Mouse (Mus musculus) large intestine, adult 2 months (tissue): ENCODE data around the gene Epha3. TPM values are rescaled to one million over a fixed set of nuclear protein-coding genes. Genes with fewer than 3 reads are reported as not detected.

ENCODE experiments used
- DNase-seq: peaks from one replicate; pipeline ENCODE4 v3.0.0-alpha.2; 2012; ENCODE audit warnings: low read depth, low spot score
- WGBS: fragments of 180-500 bp; shearing (Covaris S2); methylation state at CpG from one replicate; pipeline ENCODE4 v1.1.7; 2018; 5-methylcytosine and 5-hydroxymethylcytosine counted together
- polyA plus RNA-seq: library from polyadenylated mRNA; depleted of rRNA; stranded (reverse); fragments of >200 nt; gene quantifications from 2 replicates; pipeline ENCODE4 v1.2.3, GENCODE M21; 2012; rRNA removed

Epha3 gene
- 0.14 and 0.23 TPM in 2 replicates for polyA plus RNA-seq

DNA sequence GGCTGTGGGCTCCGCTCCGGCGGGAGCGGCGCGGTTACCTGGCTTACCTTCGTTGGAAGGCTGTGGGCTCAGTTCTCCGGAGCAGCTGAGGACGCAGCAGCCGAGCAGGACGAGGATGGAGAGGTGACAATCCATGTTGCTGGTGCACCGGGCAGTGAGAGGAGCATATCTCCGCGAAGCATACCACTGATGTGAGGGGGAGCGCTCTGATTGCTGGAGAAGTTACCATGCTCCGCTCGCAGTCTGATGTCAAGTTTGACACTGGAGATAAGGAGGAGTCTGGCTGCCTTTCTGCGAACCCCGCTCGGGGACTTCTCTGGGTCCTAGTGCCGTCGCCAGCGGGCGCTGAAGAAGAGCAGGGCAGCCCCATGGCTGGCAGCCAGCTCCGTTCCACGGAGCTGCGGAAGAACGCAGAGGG, at the start of gene Epha3:
TSS of gene Epha3 (minus strand) at position 263 of the 418 bp plus-strand sequence.
- WGBS = 1% methylated on average over 28 of the region's 28 CpGs

GRCm38 (mm10) chr16:63903425-63903824, 39.5 kb upstream of the Epha3 start:
- no peak for DNase-seq
- 73% methylated on average over 13 of the region's 13 CpGs for WGBS

More for the DNA sequence above, at the start of gene Epha3:
- DNase-seq = no peak

DNA sequence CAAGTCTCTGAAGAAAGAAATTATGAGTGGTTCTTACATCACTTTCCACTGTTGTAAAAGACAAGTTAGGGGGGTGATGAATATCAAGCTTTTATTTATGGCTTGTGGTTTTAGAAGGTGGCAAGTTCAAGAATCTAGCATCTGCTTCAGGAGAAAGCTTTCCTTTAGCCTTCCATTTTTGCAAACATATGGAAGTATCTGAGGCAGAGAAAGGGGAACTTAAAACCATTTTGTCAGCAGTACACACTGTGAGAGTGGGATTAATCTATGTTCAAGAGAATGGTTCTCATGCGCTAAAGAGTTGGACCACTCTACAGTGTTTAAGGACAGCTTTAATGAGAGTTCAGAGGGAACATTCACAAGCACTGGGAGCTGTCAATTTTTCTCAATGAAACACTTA, 17.2 kb upstream of the Epha3 start:
- DNase-seq = no peak

DNA sequence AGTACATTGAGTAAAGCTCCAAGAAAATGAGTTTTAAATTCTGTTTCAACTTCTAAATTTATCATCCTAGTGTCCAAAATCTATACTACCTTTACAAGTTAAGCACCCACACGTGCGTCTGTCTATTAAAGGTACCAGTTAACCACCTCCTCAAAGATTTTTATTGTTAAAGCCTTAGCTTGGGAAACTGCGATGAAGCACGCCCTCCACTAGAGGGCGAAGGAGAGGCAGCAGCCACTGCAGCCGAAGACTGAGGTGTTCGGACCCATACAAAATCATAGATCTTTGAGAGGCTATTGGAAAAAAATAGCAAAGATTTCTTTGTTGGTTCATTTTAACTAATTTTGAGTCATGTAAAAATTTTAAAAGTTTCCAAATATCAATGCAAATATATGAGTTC, 8.3 kb upstream of the Epha3 start:
- no peak for DNase-seq
- WGBS = 11% methylated on average over 7 of the region's 7 CpGs

More for the DNA sequence above, 17.2 kb upstream of the Epha3 start:
- 92% methylated on average over 1 of the region's 1 CpGs for WGBS

DNA sequence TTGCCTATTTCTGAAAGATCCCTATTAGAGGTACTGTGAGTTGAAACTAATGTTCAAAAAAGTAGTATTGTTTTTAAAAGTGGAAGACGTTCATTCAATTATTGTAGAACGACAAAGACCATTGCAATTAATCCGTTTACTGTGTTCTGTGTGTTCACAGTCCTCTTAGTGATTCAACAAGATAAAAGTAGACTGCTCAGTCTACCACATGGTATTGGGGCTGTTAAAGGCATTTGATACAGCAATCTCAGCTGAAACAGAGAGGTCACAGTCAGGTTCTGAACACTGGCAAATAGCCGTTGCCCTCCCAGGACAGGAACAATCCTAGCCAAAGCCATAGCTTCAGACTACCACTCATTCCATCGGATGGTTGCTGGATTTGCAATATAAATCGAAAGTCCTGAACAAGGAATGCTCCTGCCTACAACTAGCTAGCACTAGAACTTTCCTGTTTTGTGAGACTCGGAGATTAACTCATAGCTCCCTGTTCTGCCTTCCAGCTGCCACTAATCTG, 545 bp upstream of the Epha3 start:
- no peak for DNase-seq
- 27% methylated on average over 7 of the region's 7 CpGs for WGBS

- 12% methylated on average over 12 of the region's 12 CpGs for WGBS
Observed at GRCm38 (mm10) chr16:63863181-63863580, 794 bp downstream of the Epha3 start.

DNA sequence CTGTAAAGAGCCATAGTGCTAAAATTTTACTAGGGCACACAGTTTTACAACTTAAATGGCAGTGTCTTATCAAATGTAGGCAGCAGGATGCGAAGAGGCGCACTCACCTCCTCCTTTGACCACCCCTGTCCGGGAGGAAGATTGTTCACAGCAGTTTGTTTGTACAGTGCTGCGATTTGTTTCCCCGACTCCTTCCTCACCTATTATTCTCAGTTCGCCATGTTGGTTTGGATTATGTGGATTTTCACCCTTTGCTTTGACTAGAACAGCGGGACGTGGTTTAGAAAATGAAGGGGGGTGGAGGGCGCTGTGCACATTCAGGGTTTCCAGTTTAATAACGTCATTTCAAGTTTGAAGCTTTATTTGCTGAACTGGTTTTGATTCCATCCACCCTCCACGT, 6.4 kb downstream of the Epha3 start:
- DNase-seq = no peak
- 6% methylated on average over 11 of the region's 11 CpGs for WGBS

More at GRCm38 (mm10) chr16:63863181-63863580, 794 bp downstream of the Epha3 start:
- no peak for DNase-seq

- DNase-seq = no peak
- 3% methylated on average over 33 of the region's 33 CpGs for WGBS
Observed at GRCm38 (mm10) chr16:63856658-63857552, 7.1 kb downstream of the Epha3 start.

DNA sequence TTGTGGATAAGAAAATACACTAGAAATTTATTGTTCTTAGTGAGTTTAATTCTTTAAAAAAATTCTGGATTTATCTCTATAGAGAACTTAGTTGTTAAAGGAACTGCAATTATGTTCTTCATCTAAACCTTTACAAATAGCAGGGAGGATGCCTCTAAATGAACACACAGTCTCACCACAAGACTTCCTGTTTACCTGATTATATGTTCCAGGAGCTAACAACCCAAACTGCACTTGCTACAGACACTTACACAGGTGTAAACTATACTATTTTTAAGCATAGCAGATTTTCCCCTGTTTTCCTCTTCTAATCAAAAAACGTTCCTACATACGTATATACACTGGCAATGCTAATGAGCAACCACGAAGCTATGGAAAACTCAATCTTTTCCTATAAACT, 13.7 kb downstream of the Epha3 start:
- WGBS = 79% methylated on average over 3 of the region's 3 CpGs

GRCm38 (mm10) chr16:63842911-63843310, 21.1 kb downstream of the Epha3 start:
- DNase-seq = no peak
- 88% methylated on average over 2 of the region's 2 CpGs for WGBS

More for the DNA sequence above, 13.7 kb downstream of the Epha3 start:
- no peak for DNase-seq

- DNase-seq = no peak
Observed at GRCm38 (mm10) chr16:63837466-63837865, 26.5 kb downstream of the Epha3 start.

DNA sequence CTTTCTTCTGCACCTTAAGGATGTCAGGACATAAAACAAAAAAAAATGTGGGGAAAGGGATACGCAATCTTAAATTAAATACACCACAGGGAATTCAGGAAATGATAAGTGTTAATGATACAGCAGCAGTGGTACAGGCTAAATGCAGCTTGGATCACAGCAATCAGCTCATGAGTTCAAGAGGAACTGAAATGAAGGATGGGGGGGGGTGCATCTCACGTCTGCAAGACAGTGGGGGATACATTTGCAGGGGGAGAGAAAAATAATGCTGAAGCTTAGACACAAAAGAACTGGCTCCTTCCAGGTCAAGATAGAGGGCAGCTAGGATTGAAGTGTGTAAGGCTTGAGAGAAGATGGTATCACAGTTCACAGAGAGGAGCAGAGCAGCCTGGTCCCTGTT, 42.8 kb downstream of the Epha3 start:
- WGBS = 87% methylated on average over 2 of the region's 2 CpGs

DNA sequence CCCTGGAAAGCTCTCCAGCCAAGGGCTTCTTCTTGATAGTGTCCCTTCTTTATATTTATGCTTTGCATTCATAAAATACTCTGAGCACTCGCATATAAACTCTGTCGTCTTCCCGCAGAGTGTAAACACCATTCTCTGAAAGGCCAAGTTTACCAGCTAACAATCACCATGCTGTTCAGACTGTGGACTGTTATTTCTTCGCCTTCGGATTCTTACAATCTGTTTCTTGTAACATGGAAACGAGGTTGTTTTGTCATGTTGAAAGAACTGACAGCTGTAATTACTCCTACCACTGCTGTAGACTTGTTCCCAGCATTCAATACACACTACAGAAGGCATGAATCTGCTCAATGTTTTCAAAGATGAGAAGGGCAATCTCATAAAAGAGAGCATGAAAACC, 46.4 kb downstream of the Epha3 start:
- no peak for DNase-seq
- 46% methylated on average over 6 of the region's 6 CpGs for WGBS

More for the DNA sequence above, 42.8 kb downstream of the Epha3 start:
- no peak for DNase-seq

- no peak for DNase-seq
- WGBS = 26% methylated on average over 1 of the region's 1 CpGs
Observed at GRCm38 (mm10) chr16:63816672-63817071, 47.3 kb downstream of the Epha3 start.

DNA sequence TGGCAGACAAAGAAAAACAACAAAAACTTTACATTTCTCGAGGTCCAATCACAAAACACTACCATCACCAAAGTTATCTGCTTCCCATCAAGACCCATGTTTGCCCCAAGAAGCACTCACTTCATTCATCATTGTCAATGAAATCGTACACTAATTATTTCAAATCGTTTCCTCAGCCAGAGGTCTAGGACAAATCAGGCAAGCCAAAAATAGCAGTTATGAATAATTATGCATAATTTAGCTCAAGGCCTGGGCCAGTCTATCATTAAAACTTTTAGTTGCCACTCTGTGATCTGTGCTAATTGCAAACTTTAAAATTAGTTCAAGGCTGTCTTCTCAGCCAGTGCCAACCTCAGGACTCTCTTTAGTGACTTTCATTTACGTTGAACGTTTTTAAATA, 54.1 kb downstream of the Epha3 start:
- no peak for DNase-seq
- WGBS = 77% methylated on average over 5 of the region's 5 CpGs

DNA sequence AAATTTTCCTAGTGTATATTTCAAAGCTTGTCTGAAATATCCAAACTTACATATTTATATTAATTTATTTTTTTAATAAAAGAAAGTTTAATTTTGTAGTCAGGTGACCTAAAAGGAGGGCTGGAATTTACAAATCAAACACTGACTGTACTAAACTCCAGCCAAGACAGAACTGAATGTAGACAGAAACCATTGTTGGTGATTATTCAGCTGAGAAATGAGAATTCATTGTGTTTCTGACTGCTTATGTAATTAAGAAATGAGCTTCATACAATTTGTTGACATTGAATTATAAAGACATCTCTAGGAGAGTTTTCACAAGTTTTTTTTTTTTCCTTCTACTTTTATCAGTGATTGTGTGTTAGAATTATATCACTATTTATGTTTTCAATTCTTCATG, 55.0 kb downstream of the Epha3 start:
- no peak for DNase-seq

GRCm38 (mm10) chr16:63806437-63807129, 57.4 kb downstream of the Epha3 start:
- DNase-seq = no peak
- 76% methylated on average over 5 of the region's 5 CpGs for WGBS

DNA sequence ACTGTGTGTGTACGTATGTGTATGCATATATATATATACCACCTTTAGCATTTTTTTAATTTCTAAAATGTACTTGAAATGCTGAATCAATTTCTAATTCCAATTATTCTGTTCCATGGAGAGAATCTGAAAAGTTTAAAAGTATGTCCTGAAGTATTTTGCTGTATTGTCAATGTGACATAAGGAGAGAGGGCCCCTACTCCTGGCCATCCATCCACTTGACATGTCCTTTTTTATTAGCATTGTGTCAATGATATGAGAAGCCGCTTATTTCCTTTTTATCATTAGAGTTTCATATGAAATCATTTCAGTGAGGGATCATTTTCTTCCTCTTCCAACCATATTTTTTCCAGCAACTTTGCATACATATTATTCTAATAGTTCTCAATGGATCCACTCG, 58.0 kb downstream of the Epha3 start:
- no peak for DNase-seq
- WGBS = 89% methylated on average over 3 of the region's 3 CpGs

GRCm38 (mm10) chr16:63801436-63801835, 62.5 kb downstream of the Epha3 start:
- WGBS = 77% methylated on average over 3 of the region's 3 CpGs
- DNase-seq = no peak

DNA sequence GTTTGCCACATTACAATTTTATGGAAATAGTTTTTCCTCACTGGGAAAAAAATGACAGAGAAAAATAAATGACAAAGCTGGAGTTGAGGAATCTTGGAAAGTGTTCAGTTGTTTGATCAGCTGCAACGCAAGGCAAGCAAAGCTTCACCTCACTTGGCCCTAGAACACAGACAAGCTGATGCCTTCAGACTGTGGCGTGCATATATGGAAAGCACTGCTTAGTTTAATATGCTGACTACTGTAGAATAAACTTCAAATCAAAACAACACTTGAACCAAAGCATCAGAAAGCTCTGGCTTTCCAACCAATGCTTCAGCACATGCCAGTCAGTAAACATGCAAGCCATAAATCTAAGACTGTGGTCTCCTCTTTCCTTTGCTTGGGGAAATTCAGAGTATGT, 65.6 kb downstream of the Epha3 start:
- no peak for DNase-seq
- 45% methylated on average over 2 of the region's 2 CpGs for WGBS

DNA sequence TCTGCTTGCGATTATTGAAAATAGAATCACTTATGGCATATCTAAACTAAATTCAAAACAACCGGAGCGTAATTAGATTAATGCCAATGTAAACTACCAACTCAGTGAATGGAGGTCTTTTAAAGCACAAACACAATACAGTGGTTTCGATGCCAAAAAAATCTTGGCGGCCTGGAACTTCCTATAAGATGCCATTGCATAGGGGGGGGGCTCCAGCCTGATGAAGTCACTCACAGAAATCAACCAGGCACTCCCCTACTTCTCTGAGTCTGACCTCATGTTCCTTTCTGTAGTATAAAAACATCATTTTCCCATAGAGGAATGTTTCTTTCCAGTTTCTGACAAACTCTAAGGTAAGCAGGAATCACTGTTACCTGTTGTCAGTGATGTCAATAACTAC, 69.7 kb downstream of the Epha3 start:
- 79% methylated on average over 5 of the region's 5 CpGs for WGBS
- no peak for DNase-seq
